Mouse (Mus musculus): Measurements from ENCODE around the gene Cep89. TPM values are rescaled to one million over a fixed set of nuclear protein-coding genes. Genes with fewer than 3 reads are reported as not detected.

Cep89 gene
- polyA plus RNA-seq, 1 experiment from 2014 or later, result 43.8 TPM

DNA sequence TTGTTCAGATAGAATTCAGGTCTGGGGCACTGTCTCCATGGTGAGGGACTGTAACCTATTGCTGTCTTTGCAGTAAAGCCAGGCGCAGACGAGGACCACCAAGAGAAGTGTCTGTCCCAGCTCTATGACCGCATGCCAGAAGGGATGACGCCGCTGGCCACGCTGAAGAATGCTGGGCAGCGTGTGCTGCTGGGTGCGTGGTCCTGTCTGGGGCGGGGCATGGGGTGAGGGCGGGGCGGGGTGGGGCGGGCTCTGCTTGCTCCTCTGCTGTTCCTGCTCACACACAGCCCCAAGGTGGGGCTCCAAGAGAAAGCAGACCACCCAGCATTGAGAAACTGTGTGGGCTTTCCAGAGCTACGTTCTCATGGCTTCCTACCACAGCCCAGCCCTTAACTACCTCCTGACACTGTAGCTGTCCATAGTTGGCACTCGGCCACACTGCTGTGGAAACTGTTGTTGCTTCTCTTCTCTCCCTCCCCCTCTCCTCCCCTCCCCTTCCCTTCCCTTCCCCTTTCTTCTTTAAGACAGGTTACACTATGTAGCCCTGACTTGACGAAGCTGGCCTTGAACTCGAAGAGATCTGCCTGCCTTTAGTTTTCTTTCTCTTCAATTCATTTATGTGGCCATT, 17.2 kb upstream of the Cep89 start:
- H3K4me2 ChIP-seq (ENCODE audit: low read depth, severe bottlenecking), result no peak overlapping the region
- H3K9me3 ChIP-seq (ENCODE audit: control insufficient read depth, low read length), result no peaks in the 10 kb centered on the region
- H3K4me1 ChIP-seq (ENCODE audit: control insufficient read depth, insufficient read depth, low read length), result no peaks in the 10 kb centered on the region
- no peaks in the 10 kb centered on the region for H3K36me3 ChIP-seq (ENCODE audit: control insufficient read depth, insufficient read depth, low read length)
- no peak overlapping the region for H3K9ac ChIP-seq (ENCODE audit: low read length)
- H3K4me3 ChIP-seq (ENCODE audit: low read depth, low read length), result no peak overlapping the region
- no peaks in the 10 kb centered on the region for H3K27me3 ChIP-seq (ENCODE audit: control insufficient read depth, insufficient read depth, low read length)
- 49% methylated on average over 16 of the region's 16 CpGs for WGBS
- no peak for ATAC-seq (ENCODE audit: insufficient number of reproducible peaks, low FRiP score, low TSS enrichment, low read depth)
- H3K27ac ChIP-seq (replicated peaks; ENCODE audit: low read depth, low read length), result no peak overlapping the region
- DNase-seq (ENCODE audit: low spot score), result no peak

DNA sequence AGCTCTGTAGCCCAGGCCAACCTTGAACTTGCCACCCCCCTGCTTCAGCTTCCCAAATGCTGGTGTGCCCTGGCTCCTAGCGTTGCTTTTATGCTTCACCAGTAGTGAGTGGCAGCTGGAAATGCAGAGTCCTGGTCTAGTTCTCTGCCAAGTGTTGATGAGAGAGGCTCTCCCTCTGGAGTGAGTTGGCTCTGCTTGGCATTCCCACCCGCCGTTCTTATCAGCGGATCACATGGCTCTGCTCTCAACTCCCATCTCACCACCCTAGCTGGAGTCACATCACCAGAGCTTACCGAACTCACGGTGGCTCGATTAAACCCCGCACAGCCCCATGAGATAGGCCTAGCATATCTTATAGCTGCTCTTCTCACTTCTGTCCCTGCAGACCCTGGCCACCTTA, 16.5 kb upstream of the Cep89 start:
- H3K9me3 ChIP-seq (ENCODE audit: control insufficient read depth, low read length), result no peaks in the 10 kb centered on the region
- H3K4me1 ChIP-seq (ENCODE audit: control insufficient read depth, insufficient read depth, low read length), result no peaks in the 10 kb centered on the region
- no peak overlapping the region for H3K4me3 ChIP-seq (ENCODE audit: low read depth, low read length)
- no peak overlapping the region for H3K4me2 ChIP-seq (ENCODE audit: low read depth, severe bottlenecking)
- H3K9ac ChIP-seq (ENCODE audit: low read length), result no peak overlapping the region
- WGBS, result 97% methylated on average over 8 of the region's 8 CpGs
- ATAC-seq (ENCODE audit: insufficient number of reproducible peaks, low FRiP score, low TSS enrichment, low read depth) (no peak), DNase-seq (ENCODE audit: low spot score) (no peak)
- no peaks in the 10 kb centered on the region for H3K36me3 ChIP-seq (ENCODE audit: control insufficient read depth, insufficient read depth, low read length)
- H3K27me3 ChIP-seq (ENCODE audit: control insufficient read depth, insufficient read depth, low read length), result no peaks in the 10 kb centered on the region
- H3K27ac ChIP-seq (replicated peaks; ENCODE audit: low read depth, low read length), result no peak overlapping the region

DNA sequence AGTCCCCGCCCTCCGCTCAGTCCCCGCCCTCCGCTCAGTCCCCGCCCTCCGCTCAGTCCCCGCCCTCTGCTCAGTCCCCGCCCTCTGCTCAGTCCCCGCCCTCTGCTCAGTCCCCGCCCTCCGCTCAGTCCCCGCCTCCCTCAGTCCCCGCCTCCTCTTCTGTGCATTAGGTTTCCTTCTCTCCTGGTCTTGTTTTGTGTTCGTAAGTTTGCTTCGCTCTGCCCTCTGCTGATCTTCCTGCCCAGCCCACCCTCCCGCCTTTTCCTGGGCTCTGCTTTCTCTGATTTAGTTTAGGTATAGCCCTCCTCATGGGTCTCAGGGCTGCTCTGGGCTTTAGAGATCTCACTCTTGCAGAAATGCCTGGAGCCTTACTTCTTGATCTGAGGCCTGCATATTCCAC, 15.0 kb upstream of the Cep89 start:
- WGBS, result 62% methylated on average over 14 of the region's 16 CpGs
- H3K4me1 ChIP-seq (ENCODE audit: control insufficient read depth, insufficient read depth, low read length), result no peaks in the 10 kb centered on the region
- no peak overlapping the region for H3K9ac ChIP-seq (ENCODE audit: low read length)
- H3K27ac ChIP-seq (replicated peaks; ENCODE audit: low read depth, low read length), result no peak overlapping the region
- no peaks in the 10 kb centered on the region for H3K36me3 ChIP-seq (ENCODE audit: control insufficient read depth, insufficient read depth, low read length)
- ATAC-seq (ENCODE audit: insufficient number of reproducible peaks, low FRiP score, low TSS enrichment, low read depth) (no peak), DNase-seq (ENCODE audit: low spot score) (no peak)
- H3K27me3 ChIP-seq (ENCODE audit: control insufficient read depth, insufficient read depth, low read length), result no peaks in the 10 kb centered on the region
- H3K9me3 ChIP-seq (ENCODE audit: control insufficient read depth, low read length), result no peaks in the 10 kb centered on the region
- H3K4me2 ChIP-seq (ENCODE audit: low read depth, severe bottlenecking), result no peak overlapping the region
- H3K4me3 ChIP-seq (ENCODE audit: low read depth, low read length), result no peak overlapping the region

DNA sequence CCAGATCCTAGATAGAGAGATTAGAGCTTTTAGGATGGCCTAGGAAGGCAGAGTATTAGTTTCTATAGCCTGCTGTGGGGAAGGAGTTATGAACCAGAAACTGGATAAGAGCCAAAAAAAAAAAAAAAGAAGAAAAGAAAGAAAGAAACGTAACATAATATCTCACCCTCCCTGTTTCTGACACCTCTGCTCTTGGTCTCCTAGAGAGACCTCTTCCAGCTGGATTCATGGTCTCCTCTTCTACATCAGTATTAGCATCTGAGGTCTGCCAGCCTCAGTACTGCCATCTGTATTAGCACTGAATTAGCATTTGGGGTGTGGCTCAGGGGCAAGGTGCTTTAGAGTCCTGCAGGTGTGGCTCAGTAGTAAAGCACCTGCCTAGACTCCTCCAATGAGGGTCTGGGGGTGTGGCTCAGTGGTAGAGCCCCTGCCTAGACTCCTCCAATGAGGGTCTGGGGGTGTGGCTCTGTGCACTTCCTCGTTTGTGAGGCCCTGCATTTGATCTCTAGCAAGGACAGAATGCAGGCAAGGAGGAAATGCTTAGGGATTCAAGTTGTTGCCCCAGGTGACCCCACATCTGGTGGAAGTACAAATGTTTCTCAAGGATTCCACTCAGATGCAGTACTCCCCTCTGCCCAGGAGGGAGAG, 14.0 kb upstream of the Cep89 start:
- Histone ChIP-seq H3K4me1 (ENCODE audit: control insufficient read depth, insufficient read depth, low read length) (no peaks in the 10 kb centered on the region), H3K4me3 (ENCODE audit: low read depth, low read length) (no peak overlapping the region), H3K27ac (replicated peaks; ENCODE audit: low read depth, low read length) (no peak overlapping the region), H3K9ac (ENCODE audit: low read length) (no peak overlapping the region), H3K9me3 (ENCODE audit: control insufficient read depth, low read length) (no peaks in the 10 kb centered on the region), H3K4me2 (ENCODE audit: low read depth, severe bottlenecking) (no peak overlapping the region), H3K36me3 (ENCODE audit: control insufficient read depth, insufficient read depth, low read length) (no peaks in the 10 kb centered on the region), H3K27me3 (ENCODE audit: control insufficient read depth, insufficient read depth, low read length) (no peaks in the 10 kb centered on the region)
- ATAC-seq (ENCODE audit: insufficient number of reproducible peaks, low FRiP score, low TSS enrichment, low read depth) (no peak), DNase-seq (ENCODE audit: low spot score) (no peak)
- WGBS, result 47% methylated on average over 2 of the region's 2 CpGs

DNA sequence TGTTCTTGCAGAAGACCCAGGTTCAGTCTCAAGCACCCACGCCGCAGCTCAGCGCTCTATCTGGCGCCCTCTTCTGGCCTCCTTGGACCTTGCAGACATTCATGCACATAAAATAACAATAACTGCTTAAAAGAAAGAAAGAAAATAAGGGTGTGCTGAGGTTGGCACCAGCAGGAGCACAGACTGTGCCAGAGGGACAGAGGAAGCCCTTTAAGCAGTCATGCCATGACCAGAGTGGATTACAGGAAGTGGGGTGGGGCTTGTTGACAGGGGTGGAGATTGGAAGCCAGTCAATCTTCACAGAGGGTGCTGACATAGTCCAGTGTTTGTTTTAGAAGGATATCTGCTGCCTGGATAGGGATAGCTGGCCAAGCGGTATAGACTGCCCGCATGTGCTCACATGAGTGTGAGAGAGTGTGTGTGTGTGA, 10.3 kb upstream of the Cep89 start:
- Histone ChIP-seq H3K9ac (ENCODE audit: low read length) (no peak overlapping the region), H3K9me3 (ENCODE audit: control insufficient read depth, low read length) (no peaks in the 10 kb centered on the region), H3K27me3 (ENCODE audit: control insufficient read depth, insufficient read depth, low read length) (no peaks in the 10 kb centered on the region), H3K4me2 (ENCODE audit: low read depth, severe bottlenecking) (no peak overlapping the region), H3K4me1 (ENCODE audit: control insufficient read depth, insufficient read depth, low read length) (no peaks in the 10 kb centered on the region), H3K36me3 (ENCODE audit: control insufficient read depth, insufficient read depth, low read length) (no peaks in the 10 kb centered on the region), H3K27ac (replicated peaks; ENCODE audit: low read depth, low read length) (no peak overlapping the region), H3K4me3 (ENCODE audit: low read depth, low read length) (no peak overlapping the region)
- DNase-seq (ENCODE audit: low spot score), result no peak
- 73% methylated on average over 6 of the region's 6 CpGs for WGBS
- no peak for ATAC-seq (ENCODE audit: insufficient number of reproducible peaks, low FRiP score, low TSS enrichment, low read depth)

DNA sequence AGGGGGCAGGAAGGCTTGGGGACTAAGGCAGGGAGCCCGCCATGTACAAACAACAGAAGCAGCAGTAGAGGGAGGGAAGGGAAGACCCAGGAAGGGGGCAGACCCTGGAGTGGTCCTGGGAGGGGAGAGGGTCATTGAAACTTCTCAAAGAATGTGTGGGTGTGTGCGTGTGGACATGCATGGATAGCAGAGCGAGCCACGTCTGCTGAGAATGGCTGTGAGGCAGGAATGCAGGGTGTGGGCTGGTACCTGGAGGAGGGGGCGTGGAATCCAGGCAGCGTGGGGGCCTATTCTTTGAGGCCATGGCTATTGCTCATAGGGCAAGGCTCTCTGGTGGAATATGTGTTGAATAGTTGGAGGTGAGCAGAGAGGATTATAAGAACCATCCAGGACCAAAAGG, 8.1 kb upstream of the Cep89 start:
- H3K36me3 ChIP-seq (ENCODE audit: control insufficient read depth, insufficient read depth, low read length), result peaks cover 2% of the 10 kb centered on the region; the same call in 1 of the 2 replicates
- WGBS, result 74% methylated on average over 6 of the region's 6 CpGs
- no peak overlapping the region for H3K27ac ChIP-seq (replicated peaks; ENCODE audit: low read depth, low read length)
- H3K27me3 ChIP-seq (ENCODE audit: control insufficient read depth, insufficient read depth, low read length), result no peaks in the 10 kb centered on the region
- no peaks in the 10 kb centered on the region for H3K9me3 ChIP-seq (ENCODE audit: control insufficient read depth, low read length)
- no peak overlapping the region for H3K4me3 ChIP-seq (ENCODE audit: low read depth, low read length)
- H3K4me1 ChIP-seq (ENCODE audit: control insufficient read depth, insufficient read depth, low read length), result no peaks in the 10 kb centered on the region
- no peak for DNase-seq (ENCODE audit: low spot score)
- no peak overlapping the region for H3K9ac ChIP-seq (ENCODE audit: low read length)
- H3K4me2 ChIP-seq (ENCODE audit: low read depth, severe bottlenecking), result no peak overlapping the region
- no peak for ATAC-seq (ENCODE audit: insufficient number of reproducible peaks, low FRiP score, low TSS enrichment, low read depth)

DNA sequence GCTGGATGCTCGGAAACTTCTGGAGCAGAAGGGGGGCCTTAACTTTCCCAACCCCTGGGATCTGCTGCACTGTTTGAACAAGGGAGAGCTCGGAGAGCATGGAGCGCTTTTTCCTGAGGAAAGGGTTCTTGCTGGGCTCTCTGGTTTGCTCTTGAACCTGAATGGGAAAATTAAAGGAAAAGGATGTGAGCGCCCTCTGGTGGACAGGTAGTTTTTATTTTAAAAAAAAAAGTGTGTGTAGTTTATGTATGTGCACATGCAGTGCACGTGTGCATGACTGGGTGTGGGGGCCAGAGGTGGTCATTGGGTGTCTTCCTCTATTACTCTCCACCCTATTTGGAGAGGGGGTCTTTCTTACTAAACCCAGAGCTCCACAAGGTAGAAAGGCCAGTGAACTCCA, 3.9 kb upstream of the Cep89 start:
- 63% methylated on average over 5 of the region's 5 CpGs for WGBS
- no peaks in the 10 kb centered on the region for H3K27me3 ChIP-seq (ENCODE audit: control insufficient read depth, insufficient read depth, low read length)
- H3K4me2 ChIP-seq (ENCODE audit: low read depth, severe bottlenecking), result no peak overlapping the region
- peaks cover 7% of the 10 kb centered on the region; the same call in 1 of the 2 replicates for H3K4me1 ChIP-seq (ENCODE audit: control insufficient read depth, insufficient read depth, low read length)
- H3K9ac ChIP-seq (ENCODE audit: low read length), result no peak overlapping the region
- no peaks in the 10 kb centered on the region for H3K9me3 ChIP-seq (ENCODE audit: control insufficient read depth, low read length)
- H3K36me3 ChIP-seq (ENCODE audit: control insufficient read depth, insufficient read depth, low read length), result peaks cover 5% of the 10 kb centered on the region; the same call in 1 of the 2 replicates
- no peak for ATAC-seq (ENCODE audit: insufficient number of reproducible peaks, low FRiP score, low TSS enrichment, low read depth)
- H3K27ac ChIP-seq (replicated peaks; ENCODE audit: low read depth, low read length), result no peak overlapping the region
- DNase-seq (ENCODE audit: low spot score), result peak; percentile 47
- H3K4me3 ChIP-seq (ENCODE audit: low read depth, low read length), result no peak overlapping the region

DNA sequence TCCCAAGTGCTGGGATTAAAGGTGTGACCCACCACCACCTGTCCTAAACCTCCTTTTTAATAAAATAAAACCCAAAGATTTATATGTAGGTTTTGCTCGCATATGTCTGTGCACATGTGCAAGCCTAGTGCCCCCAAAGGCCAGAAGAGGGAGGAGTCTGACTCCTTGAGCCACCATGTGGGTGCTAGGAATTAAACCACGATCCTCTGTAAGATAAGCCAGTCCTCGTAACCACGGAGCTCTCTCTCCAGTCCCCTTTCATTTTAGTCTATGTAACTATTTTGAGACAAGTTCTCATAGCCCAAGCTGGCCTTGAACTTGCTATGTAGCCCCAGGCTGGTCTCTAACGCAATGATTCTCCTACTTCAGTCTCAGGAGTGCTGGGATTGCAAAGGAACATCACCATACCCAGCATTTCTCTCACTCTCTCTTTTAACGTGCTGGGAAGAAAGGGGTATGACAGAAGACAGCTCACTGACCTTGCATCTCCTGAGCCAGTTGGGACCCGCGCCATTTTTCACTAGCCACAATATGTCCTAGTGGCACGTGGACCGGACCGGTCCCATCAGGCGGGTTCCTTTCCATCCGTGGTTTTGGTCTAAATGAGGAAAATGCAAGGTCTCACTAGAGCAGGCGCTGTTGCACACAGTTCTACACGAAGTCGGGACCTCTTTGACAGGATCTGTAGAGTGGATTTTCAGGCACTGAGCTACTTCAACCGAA, 940 bp upstream of the Cep89 start:
- no peak for ATAC-seq (ENCODE audit: insufficient number of reproducible peaks, low FRiP score, low TSS enrichment, low read depth)
- H3K4me3 ChIP-seq (ENCODE audit: low read depth, low read length), result peak overlapping the region; percentile 56
- 16% methylated on average over 17 of the region's 17 CpGs for WGBS
- H3K4me1 ChIP-seq (ENCODE audit: control insufficient read depth, insufficient read depth, low read length), result peaks cover 7% of the 10 kb centered on the region; the same call in 1 of the 2 replicates
- H3K4me2 ChIP-seq (ENCODE audit: low read depth, severe bottlenecking), result peak overlapping the region; percentile 55
- H3K9me3 ChIP-seq (ENCODE audit: control insufficient read depth, low read length), result no peaks in the 10 kb centered on the region
- H3K9ac ChIP-seq (ENCODE audit: low read length), result peak overlapping the region; percentile 55; the same call in 1 of the 2 replicates
- peaks cover 8% of the 10 kb centered on the region; the same call in 1 of the 2 replicates for H3K36me3 ChIP-seq (ENCODE audit: control insufficient read depth, insufficient read depth, low read length)
- no peaks in the 10 kb centered on the region for H3K27me3 ChIP-seq (ENCODE audit: control insufficient read depth, insufficient read depth, low read length)
- DNase-seq (ENCODE audit: low spot score), result no peak
- no peak overlapping the region for H3K27ac ChIP-seq (replicated peaks; ENCODE audit: low read depth, low read length)

All from limb, embryonic 11.5 days (tissue).